Mouse (Mus musculus): ENCODE results near the gene Ccdc89. TPM values are rescaled to one million over a fixed set of nuclear protein-coding genes. Genes with fewer than 3 reads are reported as not detected.

Ccdc89 gene
- not detected for polyA plus RNA-seq (2017; shearing (Covaris generic))

DNA sequence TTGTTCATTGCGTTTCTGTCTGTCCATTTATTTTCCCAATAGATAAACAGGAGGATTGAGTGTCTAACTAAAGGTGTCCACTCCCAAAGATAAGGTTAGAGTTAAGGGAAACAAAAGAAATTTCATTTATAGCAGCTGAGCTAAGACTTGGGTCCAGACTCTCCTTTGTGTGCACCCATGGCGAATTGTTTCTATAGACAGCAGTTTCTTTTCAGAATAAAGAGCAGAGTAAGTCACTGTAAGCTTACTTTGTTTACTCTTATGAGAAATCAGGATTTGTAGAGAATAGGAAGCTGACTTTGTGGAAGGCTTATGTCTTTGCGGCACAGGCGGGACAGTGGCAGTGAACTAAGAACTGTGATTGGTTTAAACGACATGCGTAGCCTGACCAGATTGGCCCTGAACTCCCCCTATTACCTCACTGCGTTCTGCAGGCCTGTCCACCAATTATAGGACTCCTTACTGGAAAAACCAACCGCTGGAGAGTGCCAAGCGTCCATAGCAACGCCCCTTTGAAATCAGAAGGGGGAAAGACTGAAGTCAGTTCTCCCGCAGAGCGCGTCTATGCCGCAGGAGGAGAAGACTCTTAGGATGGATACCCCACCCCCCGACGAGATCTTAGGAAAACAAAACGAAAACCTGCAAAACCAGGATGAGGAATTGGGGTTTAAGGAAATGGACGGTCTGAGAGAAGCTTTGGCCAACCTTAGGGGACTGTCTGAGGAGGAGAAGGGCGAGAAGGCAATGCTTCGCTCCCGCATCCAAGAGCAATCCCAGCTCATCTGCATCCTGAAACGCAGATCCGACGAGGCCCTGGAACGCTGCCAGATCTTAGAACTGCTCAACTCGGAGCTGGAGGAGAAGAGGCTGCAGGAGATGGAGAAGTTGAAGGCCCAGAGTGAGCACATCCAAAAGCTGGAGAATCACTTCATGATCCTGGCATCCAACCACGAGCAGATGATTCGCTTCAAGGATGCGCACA, at the start of gene Ccdc89:
TSS of gene Ccdc89 (plus strand) at position 558 of the 982 bp plus-strand sequence.

GRCm38 (mm10) chr7:90442518-90443080, 16.2 kb downstream of the Ccdc89 start, which contains the start of gene Crebzf:
Gene Crebzf, plus strand, starts transcription at chr7:90442729.

DNA sequence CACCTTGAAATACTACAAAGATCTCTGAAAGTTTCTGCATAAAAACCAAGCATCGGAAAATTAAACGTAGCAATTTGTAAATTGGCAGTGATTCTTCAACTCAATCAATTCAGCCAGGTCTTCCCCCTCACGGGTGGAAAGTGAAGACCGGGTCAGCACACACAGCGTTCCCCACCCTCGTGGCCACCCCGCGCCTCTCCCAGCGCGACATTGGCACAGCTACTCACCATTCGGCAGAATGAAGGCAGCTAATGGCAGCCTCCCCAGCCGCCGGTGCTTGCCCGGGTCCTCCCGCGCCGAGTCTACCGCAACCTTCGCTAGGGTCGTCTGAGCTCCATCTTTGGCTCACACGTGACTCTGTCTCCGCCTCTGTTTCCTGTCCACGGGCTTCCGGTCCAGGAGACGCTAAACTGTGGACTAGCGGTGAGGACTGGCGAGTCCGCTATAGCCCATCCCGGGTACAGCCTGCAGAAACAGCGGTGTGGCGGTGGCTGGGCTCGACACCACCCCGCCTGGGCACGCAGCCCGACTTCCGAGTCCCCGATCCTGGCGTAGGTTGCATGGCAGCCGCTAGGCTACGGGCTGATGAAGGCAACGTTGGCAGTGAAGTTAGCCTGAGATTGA, 30.6 kb downstream of the Ccdc89 start, which contains the start of gene Tmem126a:
TSS of gene Tmem126a (minus strand) at position 385 of the 624 bp plus-strand sequence.

DNA sequence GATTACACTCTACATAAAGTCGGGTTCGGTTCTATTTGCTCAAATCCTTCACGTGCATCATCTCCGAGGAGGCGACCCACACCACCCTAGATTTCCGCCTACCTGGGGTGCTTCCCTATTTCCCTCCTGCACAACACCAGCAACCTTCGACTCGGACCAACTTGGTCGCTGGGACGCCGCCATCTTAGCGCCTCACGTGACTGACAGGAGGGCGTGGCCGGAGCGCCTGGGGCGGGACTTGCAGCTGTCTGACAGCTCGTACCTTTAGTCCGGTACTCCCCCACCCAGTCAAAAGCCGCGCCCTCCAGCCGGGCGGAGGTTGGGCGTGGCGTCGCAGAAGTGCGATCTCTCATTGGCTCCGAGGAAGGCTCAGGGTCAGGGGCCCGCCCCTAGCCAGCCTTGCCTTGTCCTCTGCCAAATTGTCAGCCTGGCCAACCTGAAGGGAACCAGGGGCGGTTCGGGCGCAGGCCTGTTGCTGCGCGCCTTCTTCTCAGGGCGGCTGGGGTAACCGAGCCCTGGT, 49.5 kb downstream of the Ccdc89 start, which contains the start of gene Tmem126b:
TSS of gene Tmem126b (minus strand) at position 209 of the 520 bp plus-strand sequence.

GRCm38 (mm10) chr7:90476313-90477245, 50.2 kb downstream of the Ccdc89 start, which contains the start of gene Dlg2:
Gene Dlg2, plus strand, starts transcription at chr7:90476672.

Other genes starting within 250 kb of the Ccdc89 start
- gene Ccdc83, start 160.8 kb upstream of the Ccdc89 start, polyA plus RNA-seq (2017; shearing (Covaris generic)), result not detected
- 88.5 TPM for gene Sytl2, start 124.3 kb upstream of the Ccdc89 start, polyA plus RNA-seq (2017; shearing (Covaris generic))
- 15.7 TPM for gene Crebzf, start 16.2 kb downstream of the Ccdc89 start, polyA plus RNA-seq (2017; shearing (Covaris generic))
- gene Tmem126a, start 30.7 kb downstream of the Ccdc89 start, polyA plus RNA-seq (2017; shearing (Covaris generic)), result 82.0 TPM
- gene Tmem126b, start 49.4 kb downstream of the Ccdc89 start, polyA plus RNA-seq (2017; shearing (Covaris generic)), result 42.9 TPM
- gene Dlg2, start 50.1 kb downstream of the Ccdc89 start, polyA plus RNA-seq (2017; shearing (Covaris generic)), result 0.34 TPM

Measured in inflammation-experienced regulatory T-cells, adult 16 weeks (primary cell).